Mouse (Mus musculus) midbrain, embryonic 16.5 days (tissue): Measurements from ENCODE around the gene Rexo4. TPM values are rescaled to one million over a fixed set of nuclear protein-coding genes. Genes with fewer than 3 reads are reported as not detected.

Experiments
- ATAC-seq: fragments of 200-750 bp; cut with Nextera tagmentation; 2 replicates; pipeline ENCODE4 v1.8.0; 2017; ENCODE audit warnings: moderate TSS enrichment
- H3K27ac ChIP-seq: fragments of 300-500 bp; sonication (generic); 2 replicates; pipeline ENCODE4 v1.5.1; 2014; ENCODE audit warnings: mild to moderate bottlenecking, low read length, mixed read lengths
- H3K27me3 ChIP-seq: fragments of 300-500 bp; sonication (generic); 2 replicates; pipeline ENCODE4 v1.6.1; 2014; ENCODE audit warnings: low read depth, low read length, mixed read lengths; ENCODE audit not compliant: control insufficient read depth, insufficient read depth
- H3K36me3 ChIP-seq: fragments of 300-500 bp; sonication (generic); 2 replicates; pipeline ENCODE4 v1.6.1; 2014; ENCODE audit warnings: mild to moderate bottlenecking, low read length, moderate library complexity, mixed read lengths; ENCODE audit not compliant: control insufficient read depth, insufficient read depth
- H3K4me1 ChIP-seq: fragments of 300-500 bp; sonication (generic); 2 replicates; pipeline ENCODE4 v1.6.1; 2014; ENCODE audit warnings: mild to moderate bottlenecking, low read length, mixed read lengths; ENCODE audit not compliant: control insufficient read depth, insufficient read depth
- H3K4me2 ChIP-seq: fragments of 300-500 bp; sonication (generic); 2 replicates; pipeline ENCODE4 v1.6.1; 2014; ENCODE audit warnings: mild to moderate bottlenecking, low read length, mixed read lengths
- H3K4me3 ChIP-seq: fragments of 300-500 bp; sonication (generic); 2 replicates; pipeline ENCODE4 v1.5.1; 2014; ENCODE audit warnings: low read depth, mild to moderate bottlenecking, low read length, moderate library complexity, mixed read lengths
- H3K9ac ChIP-seq: fragments of 300-500 bp; sonication (generic); 2 replicates; pipeline ENCODE4 v1.6.1; 2014; ENCODE audit warnings: low read depth, low read length, mixed read lengths
- H3K9me3 ChIP-seq: fragments of 300-500 bp; sonication (generic); replicated peaks from 2 replicates; pipeline ENCODE4 v1.6.1; 2014; ENCODE audit warnings: mild to moderate bottlenecking, low read length, mixed read lengths; ENCODE audit not compliant: control insufficient read depth, poor library complexity, severe bottlenecking
- WGBS: fragments of 180-500 bp; shearing (Covaris S2); extraction: QIAGEN DNeasy Blood & Tissue Kit; methylation state at CpG from one replicate; pipeline ENCODE4 v1.1.7; 2014; 5-methylcytosine and 5-hydroxymethylcytosine counted together
- polyA plus RNA-seq: library from polyadenylated mRNA; unstranded; fragments of >200 nt; fragmentation: Nextera tagmentation; extraction: Ambion mirVana; gene quantifications from 2 replicates; pipeline ENCODE4 v1.2.1, GENCODE M21; 2015

The Rexo4 gene
- polyA plus RNA-seq, 1 experiment from 2014 or later = 35.8 TPM

DNA sequence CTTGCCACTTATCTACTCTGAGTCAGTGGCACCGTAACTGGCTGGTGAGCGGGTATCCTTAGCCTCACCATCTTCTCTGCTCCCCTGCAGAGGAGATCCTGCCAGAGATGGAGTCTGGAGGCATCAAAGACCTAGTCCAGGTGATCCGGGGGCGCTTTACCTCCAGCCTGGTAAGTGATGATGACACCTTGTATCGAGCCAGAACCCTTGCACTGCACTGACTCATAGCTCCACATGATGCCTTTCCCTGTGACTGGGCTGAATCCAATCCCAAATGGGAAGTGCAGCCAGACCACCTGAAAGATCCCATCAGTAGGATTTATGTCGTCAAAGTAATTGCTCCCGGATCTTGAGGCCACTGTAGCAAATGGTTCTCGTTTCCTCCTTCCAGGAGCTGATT lies 11.3 kb downstream of the Rexo4 start:
- no peaks in the 10 kb centered on the region for H3K4me1 ChIP-seq

GRCm38 (mm10) chr2:26952193-26952592 lies 12.0 kb downstream of the Rexo4 start:
- no peak for ATAC-seq
- Histone ChIP-seq H3K36me3 (peaks cover 26% of the 10 kb centered on the region), H3K27me3 (no peaks in the 10 kb centered on the region), H3K9ac (no peak overlapping the region), H3K4me2 (no peak overlapping the region), H3K4me1 (no peaks in the 10 kb centered on the region), H3K27ac (no peak overlapping the region), H3K9me3 (no peaks in the 10 kb centered on the region), H3K4me3 (no peak overlapping the region)
- WGBS = 93% methylated on average over 4 of the region's 4 CpGs

More for the DNA sequence above, 11.3 kb downstream of the Rexo4 start:
- Histone ChIP-seq H3K36me3 (peaks cover 32% of the 10 kb centered on the region), H3K27ac (no peak overlapping the region), H3K4me2 (no peak overlapping the region), H3K4me3 (no peak overlapping the region), H3K27me3 (no peaks in the 10 kb centered on the region), H3K9me3 (no peaks in the 10 kb centered on the region), H3K9ac (no peak overlapping the region)
- 95% methylated on average over 8 of the region's 8 CpGs for WGBS
- no peak for ATAC-seq

DNA sequence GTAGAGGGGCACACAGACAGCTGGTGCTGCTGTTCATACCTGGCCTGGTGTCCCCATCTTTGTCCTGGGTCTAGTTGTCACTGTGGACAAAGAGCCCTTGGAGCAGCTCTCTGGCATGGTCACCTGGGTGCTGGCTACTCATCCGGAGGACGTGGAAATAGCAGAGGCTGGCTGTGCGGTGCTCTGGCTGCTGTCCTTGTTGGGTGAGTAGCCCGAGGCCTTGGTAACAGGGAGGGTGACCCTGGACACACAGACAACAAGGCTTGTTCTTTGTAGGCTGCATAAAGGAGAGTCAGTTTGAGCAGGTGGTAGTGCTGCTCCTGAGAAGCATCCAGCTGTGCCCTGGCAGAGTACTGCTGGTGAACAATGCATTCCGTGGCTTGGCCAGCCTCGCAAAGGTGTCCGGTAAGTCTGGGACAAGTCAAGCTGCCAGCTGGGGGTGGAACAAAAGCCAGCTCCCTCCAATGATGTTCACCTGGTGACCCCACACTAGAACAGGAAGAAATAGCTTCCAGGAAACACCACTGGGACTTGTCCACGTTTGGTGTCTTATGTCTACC lies 12.8 kb downstream of the Rexo4 start:
- H3K27ac ChIP-seq = no peak overlapping the region
- no peak overlapping the region for H3K4me3 ChIP-seq
- peaks cover 22% of the 10 kb centered on the region for H3K36me3 ChIP-seq
- no peaks in the 10 kb centered on the region for H3K4me1 ChIP-seq
- H3K9me3 ChIP-seq = no peaks in the 10 kb centered on the region
- H3K9ac ChIP-seq = no peak overlapping the region
- 88% methylated on average over 8 of the region's 8 CpGs for WGBS
- no peak for ATAC-seq
- H3K4me2 ChIP-seq = no peak overlapping the region
- H3K27me3 ChIP-seq = no peaks in the 10 kb centered on the region

- WGBS = 90% methylated on average over 2 of the region's 2 CpGs
- no peak overlapping the region for H3K27ac ChIP-seq
- H3K4me3 ChIP-seq = no peak overlapping the region
- H3K36me3 ChIP-seq = peaks cover 22% of the 10 kb centered on the region
- ATAC-seq = no peak
- no peak overlapping the region for H3K4me2 ChIP-seq
- no peaks in the 10 kb centered on the region for H3K9me3 ChIP-seq
- no peaks in the 10 kb centered on the region for H3K27me3 ChIP-seq
- no peaks in the 10 kb centered on the region for H3K4me1 ChIP-seq
- no peak overlapping the region for H3K9ac ChIP-seq
These were observed 13.8 kb downstream of the Rexo4 start for GRCm38 (mm10) chr2:26950411-26950810.

GRCm38 (mm10) chr2:26943253-26943652 lies 20.9 kb downstream of the Rexo4 start:
- Histone ChIP-seq H3K27me3 (no peaks in the 10 kb centered on the region; the same call in 1 of the 2 replicates), H3K27ac (no peak overlapping the region), H3K9me3 (no peaks in the 10 kb centered on the region), H3K4me3 (no peak overlapping the region), H3K4me2 (no peak overlapping the region), H3K36me3 (no peaks in the 10 kb centered on the region), H3K9ac (no peak overlapping the region), H3K4me1 (no peaks in the 10 kb centered on the region)
- no peak for ATAC-seq
- 84% methylated on average over 3 of the region's 3 CpGs for WGBS

- no peak overlapping the region for H3K9ac ChIP-seq
- 44% methylated on average over 5 of the region's 5 CpGs for WGBS
- no peaks in the 10 kb centered on the region for H3K9me3 ChIP-seq
- no peak overlapping the region for H3K27ac ChIP-seq
- no peaks in the 10 kb centered on the region; the same call in 1 of the 2 replicates for H3K27me3 ChIP-seq
- no peaks in the 10 kb centered on the region for H3K36me3 ChIP-seq
- H3K4me3 ChIP-seq = no peak overlapping the region
- no peak for ATAC-seq
- H3K4me1 ChIP-seq = no peaks in the 10 kb centered on the region
- H3K4me2 ChIP-seq = no peak overlapping the region
These were observed 22.6 kb downstream of the Rexo4 start for GRCm38 (mm10) chr2:26941539-26941938.

- Histone ChIP-seq H3K27ac (no peak overlapping the region), H3K4me1 (peaks cover 12% of the 10 kb centered on the region), H3K27me3 (no peaks in the 10 kb centered on the region), H3K9ac (no peak overlapping the region), H3K4me2 (no peak overlapping the region), H3K4me3 (no peak overlapping the region), H3K36me3 (no peaks in the 10 kb centered on the region), H3K9me3 (no peaks in the 10 kb centered on the region)
- no peak for ATAC-seq
- WGBS = 65% methylated on average over 1 of the region's 1 CpGs
These were observed 27.8 kb downstream of the Rexo4 start for GRCm38 (mm10) chr2:26936425-26936824.

- 97% methylated on average over 2 of the region's 2 CpGs for WGBS
- Histone ChIP-seq H3K27me3 (no peaks in the 10 kb centered on the region), H3K9ac (no peak overlapping the region), H3K36me3 (peaks cover 4% of the 10 kb centered on the region; the same call in 1 of the 2 replicates), H3K4me3 (no peak overlapping the region), H3K27ac (no peak overlapping the region), H3K4me1 (peaks cover 23% of the 10 kb centered on the region), H3K4me2 (no peak overlapping the region), H3K9me3 (no peaks in the 10 kb centered on the region)
- no peak for ATAC-seq
These were observed 28.9 kb downstream of the Rexo4 start for GRCm38 (mm10) chr2:26935286-26935685.

DNA sequence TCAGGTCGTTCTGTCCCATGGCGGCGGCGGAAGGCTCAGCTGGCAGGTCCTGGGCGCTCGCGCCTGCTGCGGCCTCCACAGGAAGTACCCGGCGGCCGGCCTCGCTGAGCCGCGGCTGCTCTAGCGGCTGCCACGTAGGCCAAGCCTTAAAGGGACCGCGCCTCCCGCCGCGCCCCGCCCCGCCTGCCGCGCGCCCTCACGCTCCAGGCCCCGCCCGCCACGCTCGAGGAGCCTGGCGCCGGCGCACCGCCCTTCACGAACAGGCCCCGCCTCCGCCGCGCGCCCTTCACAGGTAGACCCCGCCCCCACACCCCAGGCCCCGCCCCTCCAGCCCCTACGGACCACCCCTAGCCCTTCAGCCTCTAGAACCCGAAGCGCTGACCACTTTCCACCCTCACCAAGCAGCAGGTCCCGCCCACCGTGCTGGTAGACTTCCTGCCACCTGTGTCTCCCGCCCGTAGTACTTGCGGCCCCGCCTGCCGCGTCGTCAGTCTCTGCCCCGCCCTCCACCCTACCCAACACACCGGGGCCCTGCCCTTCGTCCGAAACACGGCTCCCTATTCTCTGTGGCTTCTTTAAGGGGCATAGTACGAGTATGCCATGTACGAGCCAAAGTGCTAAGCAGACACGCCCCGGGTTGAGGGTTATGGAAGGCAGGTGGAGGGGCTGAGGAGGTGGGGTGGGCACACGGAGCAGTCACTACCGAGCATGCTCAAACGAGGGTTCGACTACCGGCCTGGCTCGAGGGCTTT lies 30.7 kb downstream of the Rexo4 start, which contains the start of the genes Surf4 and Stkld1:
TSS of gene Surf4 (minus strand) at position 625 of the 752 bp plus-strand sequence.
TSS of gene Stkld1 (plus strand) at position 744 of the 752 bp plus-strand sequence.
- Histone ChIP-seq H3K4me1 (peaks cover 25% of the 10 kb centered on the region), H3K9me3 (no peaks in the 10 kb centered on the region), H3K27ac (peak within 1 kb of the TSS; percentile 80), H3K4me2 (peak within 1 kb of the TSS; percentile 80), H3K36me3 (peaks cover 10% of the 10 kb centered on the region; the same call in 1 of the 2 replicates), H3K4me3 (peak within 1 kb of the TSS; percentile 96), H3K9ac (peak within 1 kb of the TSS; percentile 99), H3K27me3 (no peaks in the 10 kb centered on the region)
- WGBS = under 1% methylated on average over 41 of the region's 70 CpGs
- ATAC-seq = peak; percentile 94
